Mouse (Mus musculus): ENCODE measurements around the gene Dctn2.

GRCm38 (mm10) chr10:127290930-127291880 lies 25.0 kb downstream of the Dctn2 start:
- TF ChIP-seq CTCF (IDR thresholded peaks at IDR 0.05; ENCODE audit: control insufficient read depth, insufficient read depth, low read length) (no peak; the same call in 1 of the 2 replicates), POLR2A (IDR thresholded peaks at IDR 0.05; ENCODE audit: borderline replicate concordance, control insufficient read depth, low read depth, low read length) (no peak)

Data from bone marrow, adult 2 months (tissue).